Mouse (Mus musculus) ES-Bruce4 (cell line): ENCODE measurements around the gene Gm49342. TPM values are rescaled to one million over a fixed set of nuclear protein-coding genes. Genes with fewer than 3 reads are reported as not detected.
"Not testable (repeated sequence)": the region's sequence is repeated elsewhere in the genome, so short reads cannot be mapped to it uniquely, and the experiment has no call there.

Source experiments
- H3K27ac ChIP-seq: 2 replicates; pipeline ENCODE4 v1.5.1; 2012; ENCODE audit warnings: low read length, inconsistent platforms; ENCODE audit not compliant: insufficient read depth
- H3K27me3 ChIP-seq: 2 replicates; pipeline ENCODE4 v1.6.1; 2012; ENCODE audit warnings: mild to moderate bottlenecking, low read length, inconsistent platforms; ENCODE audit not compliant: control insufficient read depth, poor library complexity, insufficient read depth, severe bottlenecking
- H3K36me3 ChIP-seq: 2 replicates; pipeline ENCODE4 v1.6.1; 2012; ENCODE audit warnings: inconsistent platforms, mild to moderate bottlenecking, low read length, moderate library complexity; ENCODE audit not compliant: control insufficient read depth, poor library complexity, insufficient read depth, severe bottlenecking
- H3K4me1 ChIP-seq: one replicate; pipeline ENCODE4 v1.8.1; 2011; ENCODE audit warnings: low read length; ENCODE audit not compliant: control insufficient read depth, insufficient read depth
- H3K4me3 ChIP-seq: 2 replicates; pipeline ENCODE4 v1.5.1; 2011; ENCODE audit warnings: low read depth, mild to moderate bottlenecking, low read length
- H3K9ac ChIP-seq: 2 replicates; pipeline ENCODE4 v1.6.1; 2012; ENCODE audit warnings: low read depth, mild to moderate bottlenecking, inconsistent platforms; ENCODE audit not compliant: poor library complexity, severe bottlenecking
- H3K9me3 ChIP-seq: replicated peaks from 2 replicates; pipeline ENCODE4 v1.6.1; 2012; ENCODE audit warnings: mild to moderate bottlenecking, low read length, inconsistent platforms; ENCODE audit not compliant: control insufficient read depth, poor library complexity, insufficient read depth, severe bottlenecking
- CTCF ChIP-seq: IDR thresholded peaks from one replicate; pipeline ENCODE4 v1.8.1; 2011; ENCODE audit warnings: low read depth, low read length
- EP300 ChIP-seq: IDR thresholded peaks from 2 replicates; pipeline ENCODE4 v1.6.1; 2011; ENCODE audit warnings: low read depth, low read length; ENCODE audit not compliant: insufficient read depth
- POLR2A ChIP-seq: IDR thresholded peaks from one replicate; pipeline ENCODE4 v1.8.1; 2011; ENCODE audit warnings: low read length; ENCODE audit not compliant: insufficient read depth
- polyA plus RNA-seq: library from polyadenylated mRNA; stranded (reverse); fragments of >200 nt; gene quantifications from 2 replicates; pipeline ENCODE4 v1.2.4, GENCODE M21; 2011; ENCODE audit warnings: low read depth; ENCODE audit not compliant: missing spikeins, insufficient read depth, insufficient read length

Gene Gm49342
- polyA plus RNA-seq, 1 experiment = 24.9 TPM

- H3K9ac ChIP-seq = peak overlapping the region; percentile 87
- TF ChIP-seq EP300 (0 out of 2 replicates have a peak, but pooled peaks have one; percentile 20), POLR2A (peak; percentile 45), CTCF (peak; percentile 73)
- H3K4me1 ChIP-seq = no peaks in the 10 kb centered on the region
- no peaks in the 10 kb centered on the region for H3K27me3 ChIP-seq
- H3K9me3 ChIP-seq = no peaks in the 10 kb centered on the region
- H3K27ac ChIP-seq = peak overlapping the region; percentile 69
- H3K36me3 ChIP-seq = no peaks in the 10 kb centered on the region
- H3K4me3 ChIP-seq = peak overlapping the region; percentile 97
Observed at GRCm38 (mm10) chr14:50903973-50904827, 40.1 kb upstream of the Gm49342 start.

- no peaks in the 10 kb centered on the region for H3K9me3 ChIP-seq
- no peak overlapping the region for H3K9ac ChIP-seq
- H3K4me3 ChIP-seq = no peak overlapping the region
- H3K36me3 ChIP-seq = no peaks in the 10 kb centered on the region
- H3K27ac ChIP-seq = no peak overlapping the region
- no peaks in the 10 kb centered on the region for H3K4me1 ChIP-seq
- TF ChIP-seq EP300 (no peak), CTCF (no peak), POLR2A (no peak)
- H3K27me3 ChIP-seq = no peaks in the 10 kb centered on the region
Observed at GRCm38 (mm10) chr14:50904828-50905129, 39.5 kb upstream of the Gm49342 start.

- H3K36me3 ChIP-seq, H3K27ac ChIP-seq, H3K4me3 ChIP-seq, H3K9me3 ChIP-seq, H3K4me1 ChIP-seq, H3K9ac ChIP-seq, H3K27me3 ChIP-seq: not testable (repeated sequence)
Observed at GRCm38 (mm10) chr14:50905327-50905726, 39.0 kb upstream of the Gm49342 start.

- H3K27me3 ChIP-seq = no peaks in the 10 kb centered on the region
- H3K9ac ChIP-seq = no peak overlapping the region
- TF ChIP-seq CTCF (no peak), EP300 (no peak), POLR2A (no peak)
- H3K4me1 ChIP-seq = peaks cover 3% of the 10 kb centered on the region
- H3K27ac ChIP-seq = no peak overlapping the region
- no peak overlapping the region for H3K4me3 ChIP-seq
- no peaks in the 10 kb centered on the region for H3K36me3 ChIP-seq
- no peaks in the 10 kb centered on the region for H3K9me3 ChIP-seq
Observed at GRCm38 (mm10) chr14:50908126-50908525, 36.2 kb upstream of the Gm49342 start.

GRCm38 (mm10) chr14:50911356-50911755 is 33.0 kb upstream of the Gm49342 start:
- no peak overlapping the region for H3K4me3 ChIP-seq
- peak; percentile 78; the same call in 1 of the 2 replicates for TF ChIP-seq EP300
- no peak for TF ChIP-seq CTCF
- no peak for TF ChIP-seq POLR2A
- no peaks in the 10 kb centered on the region for H3K27me3 ChIP-seq
- peaks cover 14% of the 10 kb centered on the region for H3K36me3 ChIP-seq
- H3K27ac ChIP-seq = peak overlapping the region; percentile 85
- peaks cover 7% of the 10 kb centered on the region for H3K4me1 ChIP-seq
- H3K9ac ChIP-seq = no peak overlapping the region
- H3K9me3 ChIP-seq = no peaks in the 10 kb centered on the region

GRCm38 (mm10) chr14:50923437-50923836 is 20.9 kb upstream of the Gm49342 start:
- not testable (repeated sequence) for H3K27ac ChIP-seq, H3K9me3 ChIP-seq, H3K27me3 ChIP-seq, H3K4me3 ChIP-seq, H3K4me1 ChIP-seq
- H3K36me3 ChIP-seq = peaks cover 42% of the 10 kb centered on the region
- peak overlapping the region; percentile 74 for H3K9ac ChIP-seq
